Mouse (Mus musculus) lung, embryonic 15.5 days (tissue): Measurements from ENCODE around the gene Hid1. TPM values are rescaled to one million over a fixed set of nuclear protein-coding genes. Genes with fewer than 3 reads are reported as not detected.

Experiments
- ATAC-seq: fragments of 200-750 bp; cut with Nextera tagmentation; 2 replicates; pipeline ENCODE4 v1.8.0; 2017; ENCODE audit warnings: moderate number of reproducible peaks, borderline replicate concordance; ENCODE audit not compliant: low FRiP score, low TSS enrichment; ENCODE audit errors: extremely low read depth
- H3K27ac ChIP-seq: fragments of 300-500 bp; sonication (generic); 2 replicates; pipeline ENCODE4 v1.5.1; 2015; ENCODE audit warnings: moderate library complexity, mild to moderate bottlenecking, inconsistent platforms
- H3K27me3 ChIP-seq: fragments of 300-500 bp; sonication (generic); 2 replicates; pipeline ENCODE4 v1.6.1; 2015; ENCODE audit warnings: inconsistent platforms
- H3K36me3 ChIP-seq: fragments of 300-500 bp; sonication (generic); 2 replicates; pipeline ENCODE4 v1.6.1; 2015; ENCODE audit warnings: inconsistent platforms
- H3K4me1 ChIP-seq: fragments of 300-500 bp; sonication (generic); 2 replicates; pipeline ENCODE4 v1.6.1; 2015; ENCODE audit warnings: inconsistent platforms
- H3K4me2 ChIP-seq: fragments of 300-500 bp; sonication (generic); 2 replicates; pipeline ENCODE4 v1.6.1; 2015; ENCODE audit warnings: inconsistent platforms, mild to moderate bottlenecking, moderate library complexity
- H3K4me3 ChIP-seq: fragments of 300-500 bp; sonication (generic); 2 replicates; pipeline ENCODE4 v1.5.1; 2015; ENCODE audit warnings: mild to moderate bottlenecking, inconsistent platforms
- H3K9ac ChIP-seq: fragments of 300-500 bp; sonication (generic); 2 replicates; pipeline ENCODE4 v1.6.1; 2015; ENCODE audit warnings: inconsistent platforms
- H3K9me3 ChIP-seq: fragments of 300-500 bp; sonication (generic); 2 replicates; pipeline ENCODE4 v1.6.1; 2016; ENCODE audit warnings: inconsistent platforms
- WGBS: fragments of 180-500 bp; shearing (Covaris S2); methylation state at CpG from one replicate; pipeline ENCODE4 v1.1.7; 2015; 5-methylcytosine and 5-hydroxymethylcytosine counted together
- polyA plus RNA-seq: library from polyadenylated mRNA; unstranded; fragments of >200 nt; fragmentation: Nextera tagmentation; extraction: Ambion mirVana; gene quantifications from 2 replicates; pipeline ENCODE4 v1.2.1, GENCODE M21; 2015

The Hid1 gene
- polyA plus RNA-seq, 1 experiment from 2014 or later, result 15.8 TPM

DNA sequence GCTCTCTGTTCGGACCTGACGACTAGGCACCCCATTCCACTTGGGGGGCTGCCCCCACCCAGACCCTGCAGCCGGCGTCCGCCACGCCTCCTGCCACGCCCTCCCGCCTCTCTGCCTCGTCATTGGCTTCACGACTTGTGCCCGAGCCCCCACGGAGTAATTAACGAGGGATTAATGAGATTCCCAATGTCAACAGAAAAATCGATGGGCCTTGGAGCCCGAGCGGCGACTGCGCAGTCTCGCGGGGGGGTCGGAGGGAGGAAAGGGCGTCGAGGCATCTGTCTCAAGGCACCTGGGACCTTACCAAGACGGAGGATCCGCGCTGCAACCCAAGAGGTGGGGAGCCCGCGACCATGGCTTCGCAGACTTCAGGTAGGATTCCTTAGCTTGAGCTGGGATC is 33.0 kb downstream of the Hid1 start, which contains the start of gene Otop3:
Gene Otop3, plus strand, starts transcription at position 201 of the 400 bp plus-strand sequence.
- no peaks in the 10 kb centered on the region for H3K4me1 ChIP-seq
- H3K9me3 ChIP-seq, result no peaks in the 10 kb centered on the region
- WGBS, result 1% methylated on average over 27 of the region's 29 CpGs
- H3K9ac ChIP-seq, result no peak within 1 kb of the TSS
- ATAC-seq, result no peak
- no peaks in the 10 kb centered on the region for H3K36me3 ChIP-seq
- H3K4me3 ChIP-seq, result no peak within 1 kb of the TSS
- peak within 1 kb of the TSS; percentile 9; the same call in 1 of the 2 replicates for H3K4me2 ChIP-seq
- H3K27me3 ChIP-seq, result peaks cover 64% of the 10 kb centered on the region
- H3K27ac ChIP-seq, result no peak within 1 kb of the TSS

DNA sequence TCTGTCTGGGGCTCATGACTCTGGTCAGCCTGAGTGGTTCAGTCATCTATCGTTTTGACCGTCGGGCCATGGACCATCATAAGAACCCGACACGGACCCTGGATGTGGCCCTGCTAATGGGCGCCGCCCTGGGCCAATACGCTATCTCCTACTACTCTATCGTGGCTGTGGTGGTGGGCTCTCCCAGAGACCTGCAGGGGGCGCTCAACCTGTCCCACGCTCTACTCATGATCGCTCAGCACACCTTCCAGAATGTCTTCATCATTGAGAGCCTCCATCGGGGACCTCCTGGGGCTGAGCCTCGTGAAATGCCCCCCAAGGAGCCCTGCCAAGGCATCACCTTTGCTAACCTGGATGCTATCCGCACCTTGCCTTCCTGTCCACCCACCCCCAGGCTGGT is 38.2 kb downstream of the Hid1 start:
- WGBS, result 68% methylated on average over 15 of the region's 15 CpGs
- no peaks in the 10 kb centered on the region for H3K4me1 ChIP-seq
- H3K4me2 ChIP-seq, result no peak overlapping the region
- no peak overlapping the region for H3K4me3 ChIP-seq
- peaks cover 55% of the 10 kb centered on the region for H3K27me3 ChIP-seq
- no peaks in the 10 kb centered on the region for H3K36me3 ChIP-seq
- no peak overlapping the region for H3K9ac ChIP-seq
- H3K27ac ChIP-seq, result no peak overlapping the region
- no peak for ATAC-seq
- no peaks in the 10 kb centered on the region for H3K9me3 ChIP-seq

DNA sequence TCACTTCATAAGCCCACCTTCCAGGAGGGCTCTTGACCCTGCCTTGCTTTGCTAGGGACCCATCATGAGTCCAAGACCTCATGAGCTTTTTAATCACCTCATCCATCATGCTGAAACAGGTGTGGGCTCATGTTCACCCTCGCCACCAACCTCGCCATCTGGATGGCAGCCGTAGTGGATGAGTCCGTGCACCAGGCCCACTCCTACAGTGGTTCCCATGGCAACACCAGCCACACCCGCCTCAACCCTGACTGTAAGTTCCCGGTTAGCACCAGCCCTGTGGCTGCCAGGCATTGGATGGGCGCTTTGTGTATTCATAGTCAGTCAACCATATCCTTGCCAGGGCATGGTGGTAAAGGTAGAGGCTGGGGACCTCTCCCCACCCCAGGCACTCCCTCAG is 40.8 kb downstream of the Hid1 start:
- H3K4me1 ChIP-seq, result 0 out of 2 replicates have a peak, but pooled peaks cover 4% of the 10 kb centered on the region
- H3K27ac ChIP-seq, result no peak overlapping the region
- no peak overlapping the region for H3K9ac ChIP-seq
- no peak for ATAC-seq
- no peaks in the 10 kb centered on the region for H3K9me3 ChIP-seq
- 45% methylated on average over 7 of the region's 7 CpGs for WGBS
- no peak overlapping the region for H3K4me2 ChIP-seq
- H3K36me3 ChIP-seq, result no peaks in the 10 kb centered on the region
- peaks cover 56% of the 10 kb centered on the region for H3K27me3 ChIP-seq
- H3K4me3 ChIP-seq, result no peak overlapping the region

DNA sequence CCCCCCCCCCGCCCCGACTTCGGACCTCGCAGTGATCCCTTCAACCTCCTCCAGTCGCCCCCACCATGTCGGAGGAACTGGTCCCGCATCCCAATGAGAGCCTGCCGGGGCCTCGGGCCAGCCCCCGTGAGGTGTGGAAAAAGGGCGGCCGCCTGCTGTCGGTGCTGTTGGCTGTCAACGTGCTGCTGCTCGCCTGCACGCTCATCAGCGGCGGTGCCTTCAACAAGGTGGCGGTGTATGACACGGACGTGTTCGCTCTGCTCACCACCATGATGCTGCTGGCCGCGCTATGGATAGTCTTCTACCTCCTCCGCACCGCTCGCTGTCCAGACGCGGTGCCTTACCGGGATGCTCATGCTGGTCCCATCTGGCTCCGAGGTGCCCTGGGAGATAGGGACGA is 44.2 kb downstream of the Hid1 start:
- H3K9ac ChIP-seq, result no peak overlapping the region
- H3K4me1 ChIP-seq, result 0 out of 2 replicates have a peak, but pooled peaks cover 4% of the 10 kb centered on the region
- H3K4me3 ChIP-seq, result no peak overlapping the region
- ATAC-seq, result no peak
- WGBS, result 13% methylated on average over 32 of the region's 32 CpGs
- no peak overlapping the region for H3K4me2 ChIP-seq
- H3K36me3 ChIP-seq, result no peaks in the 10 kb centered on the region
- no peaks in the 10 kb centered on the region for H3K9me3 ChIP-seq
- H3K27ac ChIP-seq, result no peak overlapping the region
- peaks cover 74% of the 10 kb centered on the region for H3K27me3 ChIP-seq

DNA sequence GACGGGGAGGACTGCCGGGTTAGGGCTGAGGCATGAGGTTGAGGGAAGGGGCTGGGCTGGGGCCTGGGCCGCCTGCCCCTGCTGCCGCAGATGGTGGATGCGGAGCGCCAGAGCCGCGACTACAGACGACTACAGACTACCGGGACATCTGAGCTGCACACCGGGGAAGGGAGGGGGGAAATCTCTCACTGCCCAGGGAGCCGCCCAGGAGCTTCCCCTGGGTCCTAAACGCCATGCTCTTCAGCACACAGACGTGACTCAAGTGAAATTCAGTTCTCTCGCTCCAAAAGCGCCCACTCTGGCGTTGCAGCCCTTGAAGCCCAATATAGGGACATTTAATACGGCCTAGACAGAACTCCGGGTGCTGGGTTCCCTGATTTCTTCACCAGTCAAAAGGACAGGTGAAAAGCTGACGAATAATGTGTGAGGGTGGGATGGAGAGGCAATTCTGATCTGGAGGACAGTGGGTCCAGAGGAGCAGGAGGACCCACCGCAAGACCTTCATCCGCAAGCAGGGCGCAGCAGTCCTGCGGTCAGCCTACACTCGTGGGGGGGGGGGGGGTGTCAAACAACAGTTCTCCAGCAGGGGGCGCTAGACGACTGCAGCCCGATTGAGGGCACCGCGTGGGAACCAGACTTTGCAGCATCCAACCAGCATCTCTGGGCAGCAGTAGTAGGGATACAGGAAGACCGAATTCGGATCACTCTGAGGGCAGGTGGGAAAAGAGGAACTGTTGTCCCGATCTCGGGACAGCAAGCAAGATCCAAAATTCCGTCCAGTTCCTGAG is 45.5 kb downstream of the Hid1 start, which contains the start of gene Ush1g:
Gene Ush1g, minus strand, starts transcription at position 136 of the 788 bp plus-strand sequence.
- Histone ChIP-seq H3K9me3 (no peaks in the 10 kb centered on the region), H3K4me2 (no peak within 1 kb of the TSS), H3K9ac (no peak within 1 kb of the TSS), H3K36me3 (no peaks in the 10 kb centered on the region), H3K27ac (no peak within 1 kb of the TSS), H3K4me3 (no peak within 1 kb of the TSS), H3K27me3 (peaks cover 86% of the 10 kb centered on the region), H3K4me1 (0 out of 2 replicates have a peak, but pooled peaks cover 4% of the 10 kb centered on the region)
- ATAC-seq, result no peak
- WGBS, result 4% methylated on average over 35 of the region's 35 CpGs

DNA sequence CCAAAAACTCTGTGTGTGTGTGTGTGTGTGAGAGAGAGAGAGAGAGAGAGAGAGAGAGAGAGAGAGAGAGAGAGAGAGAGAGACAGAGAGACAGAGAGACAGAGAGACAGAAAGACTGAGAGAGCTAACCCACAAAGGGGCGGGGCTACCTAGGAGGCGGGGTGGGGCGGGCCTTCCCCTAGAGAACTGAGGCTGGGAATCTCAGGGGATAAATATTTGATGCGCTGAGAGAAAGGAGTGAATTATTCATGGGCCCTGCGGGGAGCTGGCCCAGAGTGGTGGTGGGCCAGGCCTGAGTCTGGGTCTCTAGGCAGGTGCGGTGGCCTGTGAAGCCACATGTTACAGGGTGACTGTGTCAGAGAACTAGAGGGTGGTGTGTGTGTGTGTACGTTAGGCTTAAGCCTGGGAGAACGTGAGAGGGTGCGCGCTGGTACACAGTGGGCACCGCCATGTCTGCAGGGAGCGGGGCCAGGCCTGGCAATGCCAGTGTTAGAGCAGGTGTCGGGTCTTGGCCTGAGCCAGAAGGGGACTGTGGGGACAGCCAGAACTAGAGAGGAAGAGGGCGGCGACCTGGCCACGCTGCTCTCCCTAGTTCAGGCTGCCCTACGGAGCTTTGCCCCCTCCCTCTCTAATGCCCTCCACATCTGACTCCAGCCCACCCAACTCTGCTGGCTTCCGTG is 47.7 kb downstream of the Hid1 start:
- ATAC-seq, result no peak
- peaks cover 100% of the 10 kb centered on the region for H3K27me3 ChIP-seq
- H3K36me3 ChIP-seq, result no peaks in the 10 kb centered on the region
- no peak overlapping the region for H3K9ac ChIP-seq
- H3K9me3 ChIP-seq, result no peaks in the 10 kb centered on the region
- 0 out of 2 replicates have a peak, but pooled peaks cover 4% of the 10 kb centered on the region for H3K4me1 ChIP-seq
- H3K4me3 ChIP-seq, result no peak overlapping the region
- no peak overlapping the region for H3K27ac ChIP-seq
- H3K4me2 ChIP-seq, result no peak overlapping the region
- 9% methylated on average over 18 of the region's 18 CpGs for WGBS

DNA sequence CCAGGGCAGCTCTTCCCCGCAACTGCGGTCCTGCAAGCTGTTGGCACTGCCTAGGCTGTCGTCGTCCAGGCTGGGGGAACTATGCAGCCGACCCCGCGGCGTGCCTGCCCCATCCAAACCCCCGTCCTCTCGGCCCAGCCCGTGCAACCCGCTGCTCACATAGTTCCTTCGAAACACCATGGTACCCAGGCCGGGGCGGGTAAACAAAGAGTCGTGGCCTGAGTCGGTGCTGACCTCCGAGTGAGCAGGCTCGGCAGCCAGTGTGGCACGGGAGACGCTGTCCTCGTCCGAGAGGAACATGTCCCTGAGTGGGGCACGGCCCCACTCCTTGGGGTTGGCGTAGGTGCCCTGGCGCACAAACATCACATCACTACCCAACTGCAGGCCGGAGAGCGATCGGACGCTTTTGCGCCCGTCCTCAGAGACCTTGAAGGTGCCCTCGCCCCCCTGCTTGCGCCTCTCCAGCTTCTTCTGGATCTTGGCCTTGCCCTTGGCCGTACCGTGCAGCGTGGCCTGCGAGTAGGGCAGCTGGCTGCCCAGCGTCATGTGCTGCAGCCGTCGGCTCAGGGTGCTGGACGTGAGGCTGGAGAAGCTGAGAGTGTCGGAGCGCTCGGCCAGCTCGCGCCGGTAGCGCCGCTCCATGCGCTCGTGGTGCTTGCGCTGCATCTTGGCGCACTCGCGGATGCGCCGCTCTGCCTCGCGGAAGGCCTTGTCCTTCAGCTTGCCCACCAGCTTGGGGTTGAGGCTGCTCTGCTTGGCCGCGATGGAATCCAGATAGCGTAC is 49.1 kb downstream of the Hid1 start:
- H3K9me3 ChIP-seq, result no peaks in the 10 kb centered on the region
- H3K4me1 ChIP-seq, result 0 out of 2 replicates have a peak, but pooled peaks cover 4% of the 10 kb centered on the region
- no peak overlapping the region for H3K4me2 ChIP-seq
- H3K9ac ChIP-seq, result no peak overlapping the region
- H3K36me3 ChIP-seq, result no peaks in the 10 kb centered on the region
- WGBS, result 5% methylated on average over 63 of the region's 63 CpGs
- peaks cover 100% of the 10 kb centered on the region for H3K27me3 ChIP-seq
- no peak for ATAC-seq
- no peak overlapping the region for H3K27ac ChIP-seq
- H3K4me3 ChIP-seq, result no peak overlapping the region

DNA sequence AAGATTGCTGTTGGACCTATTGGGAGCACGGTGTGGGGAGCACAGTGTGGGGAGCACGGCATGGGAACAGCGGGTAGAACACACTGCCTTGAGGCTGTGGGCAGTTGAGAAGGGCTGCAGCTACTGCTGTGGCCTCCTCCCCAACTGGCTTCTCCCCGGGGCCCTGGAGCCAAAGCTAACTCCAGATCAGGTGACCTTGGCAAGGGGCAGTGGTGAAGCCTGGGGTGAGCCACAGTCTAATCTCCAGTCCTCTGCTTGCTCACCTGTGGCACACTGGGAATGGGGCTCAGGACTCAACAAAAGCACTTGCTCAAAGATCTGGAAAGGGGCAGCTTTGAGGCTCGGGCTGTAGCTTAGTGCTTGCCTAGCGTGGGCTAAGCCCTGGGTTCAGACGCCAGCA is 50.4 kb downstream of the Hid1 start:
- Histone ChIP-seq H3K9me3 (no peaks in the 10 kb centered on the region), H3K4me1 (0 out of 2 replicates have a peak, but pooled peaks cover 3% of the 10 kb centered on the region), H3K36me3 (no peaks in the 10 kb centered on the region), H3K4me2 (no peak overlapping the region), H3K27me3 (peaks cover 96% of the 10 kb centered on the region), H3K4me3 (no peak overlapping the region), H3K27ac (no peak overlapping the region), H3K9ac (no peak overlapping the region)
- ATAC-seq, result no peak
- 58% methylated on average over 7 of the region's 7 CpGs for WGBS

DNA sequence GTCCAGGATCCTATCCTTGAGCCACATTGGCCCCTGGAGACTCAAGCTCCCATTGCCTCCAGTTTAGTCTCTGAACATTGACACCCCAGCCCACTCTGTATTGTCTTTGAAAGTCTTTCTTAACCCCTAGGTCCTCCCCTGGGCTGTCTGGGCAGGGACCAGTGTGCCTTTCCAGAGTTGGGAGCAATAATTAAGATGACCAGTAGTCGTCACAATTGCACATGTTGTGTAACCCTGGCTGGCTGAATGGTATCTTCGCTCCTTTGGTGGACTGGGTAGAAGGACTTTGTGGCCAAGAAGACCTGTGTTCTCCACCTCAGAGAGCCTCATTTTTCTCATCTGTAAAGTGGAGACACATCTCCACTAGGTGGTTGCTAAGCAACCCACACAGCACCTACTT is 53.3 kb downstream of the Hid1 start:
- ATAC-seq, result no peak
- H3K4me3 ChIP-seq, result no peak overlapping the region

DNA sequence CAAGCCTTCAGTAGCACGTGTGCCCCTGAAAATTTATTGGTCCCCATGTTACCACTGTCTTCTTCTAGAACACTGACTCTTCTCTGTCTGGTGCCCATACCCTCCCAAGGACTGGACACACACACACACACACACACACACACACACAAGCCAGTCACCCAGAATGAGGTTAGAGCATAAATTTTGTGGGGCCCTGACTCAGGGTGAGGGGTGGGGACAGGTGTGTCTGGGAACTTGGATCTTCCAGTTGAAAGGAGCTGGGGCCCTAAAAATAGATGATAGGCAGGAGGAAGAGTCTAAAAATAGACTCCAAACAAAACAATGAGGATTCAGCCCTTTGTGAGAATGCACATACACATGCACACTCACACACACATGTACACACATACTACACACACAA is 58.8 kb downstream of the Hid1 start:
- no peaks in the 10 kb centered on the region for H3K36me3 ChIP-seq
- H3K27ac ChIP-seq, result no peak overlapping the region
- peaks cover 15% of the 10 kb centered on the region for H3K27me3 ChIP-seq
- 67% methylated on average over 1 of the region's 1 CpGs for WGBS
- ATAC-seq, result no peak
- no peak overlapping the region for H3K9ac ChIP-seq
- H3K4me2 ChIP-seq, result no peak overlapping the region
- H3K4me1 ChIP-seq, result no peaks in the 10 kb centered on the region
- no peaks in the 10 kb centered on the region for H3K9me3 ChIP-seq
- H3K4me3 ChIP-seq, result no peak overlapping the region

More for the DNA sequence above, 53.3 kb downstream of the Hid1 start:
- 38% methylated on average over 2 of the region's 2 CpGs for WGBS
- Histone ChIP-seq H3K27ac (no peak overlapping the region), H3K27me3 (peaks cover 67% of the 10 kb centered on the region), H3K9me3 (no peaks in the 10 kb centered on the region), H3K4me2 (no peak overlapping the region), H3K36me3 (no peaks in the 10 kb centered on the region), H3K4me1 (no peaks in the 10 kb centered on the region), H3K9ac (no peak overlapping the region)

DNA sequence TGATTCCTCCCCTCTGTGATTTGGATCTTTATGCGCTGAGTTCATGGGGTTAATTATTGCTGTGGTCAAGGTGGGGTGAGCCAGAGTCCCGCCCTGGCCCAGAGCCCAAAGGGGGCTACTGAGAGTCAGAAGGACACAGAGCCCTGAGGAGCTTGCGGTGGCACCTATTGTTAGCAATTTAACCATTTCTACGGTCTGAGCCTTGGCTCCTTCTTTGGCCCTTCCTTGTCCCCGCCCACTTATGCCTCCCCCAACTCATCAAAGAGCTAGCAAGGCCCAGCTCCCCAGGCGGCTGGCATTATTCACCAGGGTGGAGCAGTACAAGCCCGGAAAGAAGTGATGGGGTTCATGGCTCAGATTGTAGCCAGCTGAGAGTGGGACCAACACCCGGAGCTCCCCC is 60.7 kb downstream of the Hid1 start, which contains the start of gene Otop2:
Gene Otop2, plus strand, starts transcription at position 301 of the 400 bp plus-strand sequence.
- no peak for ATAC-seq
- Histone ChIP-seq H3K4me2 (no peak within 1 kb of the TSS), H3K9me3 (no peaks in the 10 kb centered on the region), H3K27ac (no peak within 1 kb of the TSS), H3K9ac (no peak within 1 kb of the TSS), H3K27me3 (peaks cover 3% of the 10 kb centered on the region; the same call in 1 of the 2 replicates), H3K4me1 (no peaks in the 10 kb centered on the region), H3K36me3 (no peaks in the 10 kb centered on the region), H3K4me3 (no peak within 1 kb of the TSS)
- WGBS, result 29% methylated on average over 8 of the region's 8 CpGs
